Mouse (Mus musculus): ENCODE measurements around the gene Olfr51. TPM values are rescaled to one million over a fixed set of nuclear protein-coding genes. Genes with fewer than 3 reads are reported as not detected.
"Not testable (repeated sequence)": the region's sequence is repeated elsewhere in the genome, so short reads cannot be mapped to it uniquely, and the experiment has no call there.

The Olfr51 gene
- polyA plus RNA-seq (2016; fragmentation: Nextera tagmentation; extraction: Ambion mirVana), result not detected in 2 replicates

DNA sequence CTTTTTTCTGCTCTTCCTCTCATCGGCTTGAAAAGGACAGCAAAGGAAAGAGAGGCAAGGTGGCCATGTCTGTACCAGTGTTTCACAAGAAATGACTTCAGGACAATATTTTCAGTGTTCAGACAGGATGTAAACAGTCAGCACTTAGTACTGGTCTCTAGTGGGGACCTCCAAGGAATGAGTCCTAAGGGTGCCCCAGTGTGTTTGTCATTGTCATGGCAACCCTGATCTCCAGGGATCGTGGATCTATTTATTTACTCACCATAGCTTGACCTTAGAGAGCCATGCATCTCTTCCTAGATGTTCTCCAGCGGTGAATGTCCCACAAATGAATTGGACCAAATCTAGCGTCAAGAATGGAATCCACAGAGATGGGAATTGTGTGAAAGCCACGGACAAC is at the start of gene Olfr51:
TSS of gene Olfr51 (plus strand) at position 301 of the 400 bp plus-strand sequence.
- Histone ChIP-seq H3K36me3 (replicated peaks) (no peaks in the 10 kb centered on the region), H3K4me3 (no peak within 1 kb of the TSS), H3K9me3 (no peaks in the 10 kb centered on the region), H3K27me3 (replicated peaks; ENCODE audit: low read depth, poor library complexity, severe bottlenecking) (no peaks in the 10 kb centered on the region), H3K4me1 (no peaks in the 10 kb centered on the region), H3K27ac (replicated peaks) (no peak within 1 kb of the TSS)
- no peak for DNase-seq (ENCODE audit: low spot score)
- 81% methylated on average over 5 of the region's 5 CpGs for WGBS

DNA sequence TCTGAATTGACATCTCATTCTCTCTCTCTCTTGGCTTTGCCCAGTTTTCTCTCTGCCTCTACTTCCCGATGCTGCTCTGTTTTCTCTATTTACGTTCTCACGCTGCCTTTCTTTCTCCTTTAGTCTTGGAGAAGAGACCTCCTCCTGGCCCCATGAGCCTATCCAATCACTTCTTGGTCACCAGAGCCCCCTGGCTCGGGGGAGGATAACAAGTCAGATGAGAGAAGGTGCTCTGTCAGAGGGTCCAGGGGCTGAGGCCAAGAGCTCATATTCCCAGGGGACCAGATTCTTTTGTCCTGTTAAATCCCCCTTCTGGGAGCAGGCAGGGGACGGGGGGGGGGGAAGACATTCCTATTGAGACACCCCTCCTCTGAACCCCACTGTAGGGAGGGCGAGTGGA is 49.7 kb upstream of the Olfr51 start, which contains the start of gene Prop1:
TSS of gene Prop1 (minus strand) at position 101 of the 400 bp plus-strand sequence.
- no peak within 1 kb of the TSS for H3K27ac ChIP-seq (replicated peaks)
- no peaks in the 10 kb centered on the region for H3K4me1 ChIP-seq
- H3K9me3 ChIP-seq, result no peaks in the 10 kb centered on the region
- 65% methylated on average over 6 of the region's 6 CpGs for WGBS
- H3K4me3 ChIP-seq, result no peak within 1 kb of the TSS
- no peaks in the 10 kb centered on the region for H3K27me3 ChIP-seq (replicated peaks; ENCODE audit: low read depth, poor library complexity, severe bottlenecking)
- DNase-seq (ENCODE audit: low spot score), result no peak
- H3K36me3 ChIP-seq (replicated peaks), result no peaks in the 10 kb centered on the region

DNA sequence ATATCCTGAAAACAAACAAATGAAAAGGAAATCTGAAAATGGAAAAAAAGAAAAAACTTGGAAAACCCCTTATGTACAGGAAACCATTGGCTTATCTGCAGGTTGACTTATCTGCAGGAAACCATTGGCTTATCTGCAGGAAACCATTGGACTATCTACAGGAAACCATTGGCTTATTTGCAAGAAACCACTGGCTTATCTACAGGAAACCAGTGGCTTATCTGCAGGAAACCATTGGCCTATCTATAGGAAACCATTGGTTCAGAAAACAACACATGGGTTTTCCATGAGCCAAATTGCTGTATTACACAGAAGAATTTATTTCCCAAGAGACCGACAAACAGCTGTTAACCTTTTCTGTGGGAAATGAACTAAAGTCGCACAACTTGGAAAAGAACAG is 38.5 kb upstream of the Olfr51 start:
- Histone ChIP-seq H3K4me1 (no peaks in the 10 kb centered on the region), H3K9me3 (no peaks in the 10 kb centered on the region), H3K27ac (replicated peaks) (no peak overlapping the region), H3K4me3 (no peak overlapping the region), H3K36me3 (replicated peaks) (no peaks in the 10 kb centered on the region), H3K27me3 (replicated peaks; ENCODE audit: low read depth, poor library complexity, severe bottlenecking) (no peaks in the 10 kb centered on the region)
- DNase-seq (ENCODE audit: low spot score), result no peak
- WGBS, result 83% methylated on average over 2 of the region's 2 CpGs

DNA sequence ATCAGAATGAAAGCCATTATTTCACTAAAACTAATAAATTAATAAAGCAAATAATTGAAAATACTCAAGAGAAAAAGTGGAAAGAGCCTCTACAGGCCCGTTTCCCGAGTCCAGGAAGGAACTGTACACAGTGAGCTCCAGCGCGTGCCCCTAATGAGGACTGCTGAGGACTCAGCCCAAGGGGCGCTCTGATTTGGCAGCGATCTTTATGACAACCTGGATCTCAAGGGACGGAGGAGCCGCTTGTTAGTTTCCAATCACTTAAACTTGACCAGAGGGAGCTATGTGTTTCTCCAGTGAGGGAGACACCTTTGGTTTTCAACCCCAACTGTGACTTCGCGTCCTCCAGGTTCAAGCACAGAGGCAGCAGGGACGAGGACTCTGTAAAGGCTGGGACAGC is 37.2 kb upstream of the Olfr51 start, which contains the start of gene Olfr1378:
TSS of gene Olfr1378 (plus strand) at position 301 of the 400 bp plus-strand sequence.
- Histone ChIP-seq H3K27me3 (replicated peaks; ENCODE audit: low read depth, poor library complexity, severe bottlenecking) (no peaks in the 10 kb centered on the region), H3K4me1 (no peaks in the 10 kb centered on the region), H3K4me3 (no peak within 1 kb of the TSS), H3K27ac (replicated peaks) (no peak within 1 kb of the TSS), H3K9me3 (no peaks in the 10 kb centered on the region), H3K36me3 (replicated peaks) (no peaks in the 10 kb centered on the region)
- 89% methylated on average over 11 of the region's 11 CpGs for WGBS
- no peak for DNase-seq (ENCODE audit: low spot score)

DNA sequence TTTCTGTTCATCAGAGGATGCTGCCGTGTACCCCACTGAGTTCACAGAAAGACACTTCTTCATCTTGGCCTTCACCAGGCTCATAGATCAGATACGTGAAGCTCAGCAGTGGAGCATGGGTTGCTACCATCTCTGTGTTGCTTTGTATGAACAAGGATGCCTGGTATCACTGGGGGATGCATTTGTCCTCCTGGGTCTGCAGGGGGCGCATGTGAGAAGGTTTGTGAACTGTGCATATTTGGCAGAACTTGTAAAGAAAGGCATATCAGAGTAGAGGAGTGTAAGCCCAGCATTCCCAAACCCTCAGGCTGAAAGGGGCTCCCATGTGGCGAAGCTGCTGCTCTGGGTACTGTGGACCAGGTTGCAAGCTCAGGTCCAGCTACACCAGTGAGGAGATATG is 26.2 kb upstream of the Olfr51 start:
- H3K27me3 ChIP-seq (replicated peaks; ENCODE audit: low read depth, poor library complexity, severe bottlenecking), result no peaks in the 10 kb centered on the region
- no peak overlapping the region for H3K4me3 ChIP-seq
- no peaks in the 10 kb centered on the region for H3K4me1 ChIP-seq
- no peak for DNase-seq (ENCODE audit: low spot score)
- no peaks in the 10 kb centered on the region for H3K9me3 ChIP-seq
- WGBS, result 70% methylated on average over 4 of the region's 4 CpGs
- H3K27ac ChIP-seq (replicated peaks), result no peak overlapping the region
- no peaks in the 10 kb centered on the region for H3K36me3 ChIP-seq (replicated peaks)

DNA sequence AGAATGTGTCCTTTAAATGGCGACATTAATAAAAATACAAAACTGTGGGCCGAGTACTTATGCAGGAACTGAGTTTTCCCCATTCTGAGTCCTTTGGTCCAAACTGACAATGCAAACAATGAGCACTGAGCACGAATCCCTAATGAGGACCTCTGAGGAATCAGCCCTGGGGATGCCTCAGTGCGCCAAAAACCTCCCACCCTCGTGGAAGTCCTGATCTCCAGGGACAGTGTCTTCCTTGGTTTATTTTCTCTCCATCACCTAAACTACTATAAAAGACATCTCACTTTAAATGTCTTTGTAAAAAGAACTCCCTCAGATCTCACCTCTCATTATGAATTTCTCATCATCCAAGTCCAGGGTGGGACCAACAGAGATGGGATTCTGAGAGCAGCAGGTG is 21.7 kb upstream of the Olfr51 start, which contains the start of gene Olfr1377:
TSS of gene Olfr1377 (plus strand) at position 301 of the 400 bp plus-strand sequence.
- 75% methylated on average over 5 of the region's 5 CpGs for WGBS
- Histone ChIP-seq H3K27me3 (replicated peaks; ENCODE audit: low read depth, poor library complexity, severe bottlenecking) (no peaks in the 10 kb centered on the region), H3K9me3 (no peaks in the 10 kb centered on the region), H3K4me1 (no peaks in the 10 kb centered on the region), H3K36me3 (replicated peaks) (no peaks in the 10 kb centered on the region), H3K4me3 (no peak within 1 kb of the TSS), H3K27ac (replicated peaks) (no peak within 1 kb of the TSS)
- no peak for DNase-seq (ENCODE audit: low spot score)

DNA sequence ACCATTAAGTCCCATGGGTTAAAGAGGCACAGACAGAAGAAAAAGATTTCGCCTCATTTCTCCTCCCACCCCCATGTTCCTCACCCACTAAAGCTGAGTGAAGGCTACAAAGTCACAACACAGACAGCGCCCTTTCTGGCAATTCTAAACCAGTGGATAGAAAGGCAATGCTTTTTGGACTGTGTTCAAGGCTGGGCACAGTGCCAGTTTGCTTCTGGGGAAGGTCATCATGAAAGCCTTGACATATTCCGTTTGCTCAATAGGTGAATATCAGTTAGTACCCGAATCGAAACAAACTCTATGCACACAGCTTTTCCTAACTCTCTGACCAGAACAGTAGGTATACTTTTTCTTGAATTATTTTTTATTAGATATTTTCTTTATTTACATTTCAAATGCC is 8.4 kb downstream of the Olfr51 start:
- H3K4me1 ChIP-seq, result no peaks in the 10 kb centered on the region
- H3K36me3 ChIP-seq (replicated peaks), result no peaks in the 10 kb centered on the region
- 0 out of 2 replicates have a peak, but pooled peaks cover 3% of the 10 kb centered on the region for H3K9me3 ChIP-seq
- WGBS, result 88% methylated on average over 5 of the region's 5 CpGs
- H3K4me3 ChIP-seq, result no peak overlapping the region
- H3K27me3 ChIP-seq (replicated peaks; ENCODE audit: low read depth, poor library complexity, severe bottlenecking), result no peaks in the 10 kb centered on the region
- no peak for DNase-seq (ENCODE audit: low spot score)
- no peak overlapping the region for H3K27ac ChIP-seq (replicated peaks)

DNA sequence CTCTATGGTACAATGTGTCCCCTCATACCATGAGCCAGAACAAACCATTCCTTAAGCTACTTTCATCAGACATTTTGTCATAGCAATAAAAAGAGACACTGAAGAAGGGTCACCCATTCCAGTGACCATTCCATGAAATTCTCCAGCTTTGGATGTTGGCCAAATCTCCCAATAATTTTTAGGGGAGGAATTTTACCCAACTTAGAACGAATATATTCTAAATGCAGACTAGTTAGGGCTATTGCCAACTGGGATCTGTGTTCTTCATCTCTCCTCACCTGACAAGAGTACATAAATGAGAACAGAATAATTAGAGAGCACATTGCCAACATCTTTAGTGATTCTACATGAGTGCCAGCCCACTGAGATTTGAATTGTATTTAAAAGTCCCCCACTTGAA is 10.5 kb downstream of the Olfr51 start, which contains the start of gene Olfr54:
TSS of gene Olfr54 (plus strand) at position 301 of the 400 bp plus-strand sequence.
- no peak for DNase-seq (ENCODE audit: low spot score)
- WGBS, result 77% methylated on average over 1 of the region's 1 CpGs
- Histone ChIP-seq H3K27ac (replicated peaks) (no peak within 1 kb of the TSS), H3K36me3 (replicated peaks) (no peaks in the 10 kb centered on the region), H3K27me3 (replicated peaks; ENCODE audit: low read depth, poor library complexity, severe bottlenecking) (no peaks in the 10 kb centered on the region), H3K4me1 (no peaks in the 10 kb centered on the region), H3K9me3 (0 out of 2 replicates have a peak, but pooled peaks cover 3% of the 10 kb centered on the region), H3K4me3 (no peak within 1 kb of the TSS)

DNA sequence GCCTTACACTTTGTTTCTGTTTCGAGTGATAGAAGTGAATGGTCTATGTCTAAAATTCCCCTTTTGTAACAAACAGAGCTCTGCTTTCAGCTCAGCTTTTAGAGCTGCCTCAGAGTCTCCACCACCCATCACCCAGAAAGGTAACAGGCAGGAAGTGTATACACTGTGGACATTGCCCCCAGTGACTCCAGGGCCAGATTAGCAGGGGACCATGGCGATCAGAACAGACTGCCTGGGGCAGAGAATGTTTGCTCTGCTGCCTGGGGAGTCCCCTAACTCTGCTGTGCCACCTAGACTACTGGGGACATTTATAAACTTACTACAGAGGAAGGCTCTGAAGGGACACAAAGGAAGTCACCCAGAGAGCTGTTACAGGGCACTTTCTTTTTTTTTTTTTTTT is 12.9 kb downstream of the Olfr51 start:
- no peaks in the 10 kb centered on the region for H3K4me1 ChIP-seq
- 46% methylated on average over 2 of the region's 2 CpGs for WGBS

DNA sequence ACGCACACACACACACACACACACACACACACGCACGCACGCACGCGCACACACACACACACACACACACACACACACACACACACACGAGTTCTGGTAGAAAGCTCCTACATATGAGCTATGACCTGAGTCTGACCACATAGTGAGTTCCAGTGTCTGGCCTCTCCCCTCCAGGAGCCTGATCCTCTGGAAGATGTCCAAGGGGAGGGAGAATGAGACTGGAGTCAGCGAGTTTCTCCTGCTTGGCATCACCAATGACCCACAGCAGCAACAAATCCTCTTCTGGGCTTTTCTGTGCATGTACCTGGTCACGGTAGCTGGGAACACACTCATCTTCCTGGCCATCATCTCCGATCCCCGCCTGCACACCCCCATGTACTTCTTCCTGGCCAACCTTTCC is 23.4 kb downstream of the Olfr51 start:
- not testable (repeated sequence) for H3K36me3 ChIP-seq (replicated peaks); H3K4me3 ChIP-seq; H3K9me3 ChIP-seq; DNase-seq (ENCODE audit: low spot score); H3K27ac ChIP-seq (replicated peaks); H3K4me1 ChIP-seq; H3K27me3 ChIP-seq (replicated peaks; ENCODE audit: low read depth, poor library complexity, severe bottlenecking)
- WGBS, result 84% methylated on average over 11 of the region's 11 CpGs

More for the DNA sequence above, 12.9 kb downstream of the Olfr51 start:
- Histone ChIP-seq H3K27me3 (replicated peaks; ENCODE audit: low read depth, poor library complexity, severe bottlenecking) (no peaks in the 10 kb centered on the region), H3K9me3 (0 out of 2 replicates have a peak, but pooled peaks cover under 1% of the 10 kb centered on the region), H3K36me3 (replicated peaks) (no peaks in the 10 kb centered on the region), H3K27ac (replicated peaks) (no peak overlapping the region), H3K4me3 (no peak overlapping the region)
- no peak for DNase-seq (ENCODE audit: low spot score)

DNA sequence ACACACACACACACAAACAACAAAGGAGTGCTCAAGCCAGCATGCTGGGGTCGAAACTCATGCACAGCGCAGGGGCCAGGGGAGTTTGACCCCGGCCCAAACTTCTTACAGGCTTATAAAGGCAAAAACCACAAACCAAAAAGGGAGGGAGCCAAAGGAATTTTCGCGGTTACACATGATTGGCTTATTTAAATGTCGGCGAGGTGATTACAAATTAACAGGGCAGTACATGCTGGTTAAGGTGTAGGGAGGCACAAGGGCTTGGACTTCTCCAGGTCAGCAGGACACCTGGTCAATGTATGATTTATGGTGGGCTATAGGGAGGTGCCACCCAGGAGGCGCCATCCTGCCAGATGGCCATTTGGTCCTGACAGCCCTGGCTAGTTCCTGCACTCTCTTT is 26.0 kb downstream of the Olfr51 start:
- H3K9me3 ChIP-seq; H3K27me3 ChIP-seq (replicated peaks; ENCODE audit: low read depth, poor library complexity, severe bottlenecking); H3K4me3 ChIP-seq; DNase-seq (ENCODE audit: low spot score); H3K4me1 ChIP-seq; H3K27ac ChIP-seq (replicated peaks); H3K36me3 ChIP-seq (replicated peaks): not testable (repeated sequence)
- WGBS, result 76% methylated on average over 8 of the region's 8 CpGs

DNA sequence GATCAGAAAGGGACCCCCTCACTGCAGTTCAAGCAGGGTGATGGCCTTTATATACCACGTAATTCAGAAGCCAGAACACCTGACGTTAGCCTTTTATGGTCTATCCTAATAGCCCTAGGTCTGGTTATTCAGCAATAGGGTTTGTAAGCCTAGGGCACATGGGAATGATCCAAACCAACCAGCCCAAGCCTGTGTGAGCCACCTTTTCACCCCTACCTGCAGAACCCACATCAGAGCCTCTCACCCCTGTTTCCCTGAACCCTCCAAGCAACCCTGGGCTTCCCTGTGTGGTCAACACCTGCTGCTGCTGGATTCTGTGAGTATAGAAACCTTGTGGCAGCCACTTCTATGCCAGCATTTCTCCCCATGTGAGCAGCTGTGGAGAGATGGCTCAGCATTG is 26.8 kb downstream of the Olfr51 start:
- no peak overlapping the region for H3K4me3 ChIP-seq
- no peaks in the 10 kb centered on the region for H3K4me1 ChIP-seq
- H3K27me3 ChIP-seq (replicated peaks; ENCODE audit: low read depth, poor library complexity, severe bottlenecking), result no peaks in the 10 kb centered on the region
- 85% methylated on average over 2 of the region's 2 CpGs for WGBS
- H3K27ac ChIP-seq (replicated peaks), result no peak overlapping the region
- no peaks in the 10 kb centered on the region for H3K36me3 ChIP-seq (replicated peaks)
- no peaks in the 10 kb centered on the region for H3K9me3 ChIP-seq
- DNase-seq (ENCODE audit: low spot score), result no peak

DNA sequence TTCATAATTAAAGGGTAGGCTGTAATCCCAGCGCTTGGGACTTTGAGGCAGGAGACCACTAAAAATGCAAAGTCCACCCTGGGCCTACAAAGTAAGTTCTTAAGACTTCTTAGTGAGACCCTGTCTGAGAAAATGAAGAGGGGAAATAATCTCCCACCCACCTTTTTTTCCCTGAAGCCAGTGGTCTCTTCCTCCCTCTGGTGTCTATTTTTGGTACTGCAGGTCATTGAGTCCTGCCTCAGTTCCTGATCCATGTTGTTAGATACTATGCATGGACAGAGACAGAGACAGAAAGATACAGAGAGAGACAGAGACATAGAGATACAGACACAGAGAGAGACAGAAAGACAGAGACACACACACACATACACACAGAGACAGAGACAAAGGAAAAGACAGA is 29.5 kb downstream of the Olfr51 start:
- peak; percentile 31 for DNase-seq (ENCODE audit: low spot score)
- H3K4me3 ChIP-seq, result no peak overlapping the region

More for the DNA sequence above, 29.5 kb downstream of the Olfr51 start:
- H3K36me3 ChIP-seq (replicated peaks), result no peaks in the 10 kb centered on the region
- no peaks in the 10 kb centered on the region for H3K4me1 ChIP-seq
- H3K9me3 ChIP-seq, result 0 out of 2 replicates have a peak, but pooled peaks cover 3% of the 10 kb centered on the region
- H3K27me3 ChIP-seq (replicated peaks; ENCODE audit: low read depth, poor library complexity, severe bottlenecking), result no peaks in the 10 kb centered on the region
- no peak overlapping the region for H3K27ac ChIP-seq (replicated peaks)
- WGBS, result 37% methylated on average over 1 of the region's 1 CpGs

All from embryonic facial prominence, embryonic 10.5 days (tissue).